Mouse (Mus musculus) stomach, embryonic 16.5 days (tissue): Measurements from ENCODE around the gene Hoxa2. TPM values are rescaled to one million over a fixed set of nuclear protein-coding genes. Genes with fewer than 3 reads are reported as not detected.

Experiments used
- ATAC-seq: fragments of 200-750 bp; cut with Nextera tagmentation; 2 replicates; pipeline ENCODE4 v1.8.0; 2017; ENCODE audit warnings: moderate number of reproducible peaks, moderate TSS enrichment; ENCODE audit not compliant: insufficient read depth, low FRiP score
- H3K27ac ChIP-seq: fragments of 300-500 bp; sonication (generic); 2 replicates; pipeline ENCODE4 v1.5.1; 2014; ENCODE audit warnings: low read length
- H3K27me3 ChIP-seq: fragments of 300-500 bp; sonication (generic); 2 replicates; pipeline ENCODE4 v1.6.1; 2014; ENCODE audit warnings: low read length, control low read depth, mixed read lengths; ENCODE audit not compliant: control insufficient read depth, insufficient read depth
- H3K36me3 ChIP-seq: fragments of 300-500 bp; sonication (generic); 2 replicates; pipeline ENCODE4 v1.6.1; 2014; ENCODE audit warnings: low read length; ENCODE audit not compliant: control insufficient read depth, insufficient read depth
- H3K4me1 ChIP-seq: fragments of 300-500 bp; sonication (generic); 2 replicates; pipeline ENCODE4 v1.6.1; 2014; ENCODE audit warnings: low read length, control low read depth, mixed read lengths; ENCODE audit not compliant: control insufficient read depth, insufficient read depth
- H3K4me2 ChIP-seq: fragments of 300-500 bp; sonication (generic); 2 replicates; pipeline ENCODE4 v1.6.1; 2014; ENCODE audit warnings: low read depth, low read length, mixed read lengths
- H3K4me3 ChIP-seq: fragments of 300-500 bp; sonication (generic); replicated peaks from 2 replicates; pipeline ENCODE4 v1.5.1; 2014; ENCODE audit warnings: mild to moderate bottlenecking, low read length
- H3K9ac ChIP-seq: fragments of 300-500 bp; sonication (generic); 2 replicates; pipeline ENCODE4 v1.6.1; 2014; ENCODE audit warnings: low read length
- H3K9me3 ChIP-seq: fragments of 300-500 bp; sonication (generic); replicated peaks from 2 replicates; pipeline ENCODE4 v1.6.1; 2016; ENCODE audit warnings: low read length, control low read depth; ENCODE audit not compliant: control insufficient read depth
- WGBS: fragments of 180-500 bp; shearing (Covaris S2); extraction: QIAGEN DNeasy Blood & Tissue Kit; methylation state at CpG from one replicate; pipeline ENCODE4 v1.1.7; 2014; 5-methylcytosine and 5-hydroxymethylcytosine counted together
- polyA plus RNA-seq: library from polyadenylated mRNA; unstranded; fragments of >200 nt; fragmentation: Nextera tagmentation; extraction: Ambion mirVana; gene quantifications from 2 replicates; pipeline ENCODE4 v1.2.1, GENCODE M21; 2015

Gene Hoxa2
- polyA plus RNA-seq, 1 experiment from 2014 or later, result 8.5 TPM

- Histone ChIP-seq H3K4me1 (peaks cover 4% of the 10 kb centered on the region; the same call in 1 of the 2 replicates), H3K27me3 (peaks cover 31% of the 10 kb centered on the region), H3K4me2 (peak overlapping the region; percentile 84), H3K4me3 (peak overlapping the region; percentile 71), H3K36me3 (no peaks in the 10 kb centered on the region), H3K27ac (peak overlapping the region; percentile 72), H3K9me3 (no peaks in the 10 kb centered on the region), H3K9ac (peak overlapping the region; percentile 88)
- ATAC-seq, result no peak; the same call in 1 of the 2 replicates
- WGBS, result 2% methylated on average over 46 of the region's 46 CpGs
These were observed 38.9 kb upstream of the Hoxa2 start for GRCm38 (mm10) chr6:52203371-52204049.

GRCm38 (mm10) chr6:52203121-52203370, 38.4 kb upstream of the Hoxa2 start:
- no peak for ATAC-seq

GRCm38 (mm10) chr6:52202362-52203120, 37.9 kb upstream of the Hoxa2 start:
- Histone ChIP-seq H3K27ac (peak overlapping the region; percentile 72), H3K4me2 (peak overlapping the region; percentile 84), H3K27me3 (peaks cover 24% of the 10 kb centered on the region), H3K4me3 (peak overlapping the region; percentile 71), H3K9me3 (no peaks in the 10 kb centered on the region), H3K36me3 (no peaks in the 10 kb centered on the region), H3K9ac (peak overlapping the region; percentile 88), H3K4me1 (peaks cover 6% of the 10 kb centered on the region; the same call in 1 of the 2 replicates)
- no peak for ATAC-seq
- 14% methylated on average over 22 of the region's 22 CpGs for WGBS

More at GRCm38 (mm10) chr6:52203121-52203370, 38.4 kb upstream of the Hoxa2 start:
- Histone ChIP-seq H3K27ac (peak overlapping the region; percentile 72), H3K9me3 (no peaks in the 10 kb centered on the region), H3K36me3 (no peaks in the 10 kb centered on the region), H3K4me3 (peak overlapping the region; percentile 71), H3K27me3 (peaks cover 27% of the 10 kb centered on the region), H3K9ac (peak overlapping the region; percentile 88), H3K4me2 (peak overlapping the region; percentile 84), H3K4me1 (peaks cover 4% of the 10 kb centered on the region; the same call in 1 of the 2 replicates)
- 2% methylated on average over 10 of the region's 10 CpGs for WGBS

GRCm38 (mm10) chr6:52201269-52201668, 36.6 kb upstream of the Hoxa2 start:
- Histone ChIP-seq H3K9ac (peak overlapping the region; percentile 71), H3K27ac (peak overlapping the region; percentile 84), H3K4me1 (peaks cover 14% of the 10 kb centered on the region), H3K9me3 (no peaks in the 10 kb centered on the region), H3K4me2 (peak overlapping the region; percentile 84), H3K36me3 (no peaks in the 10 kb centered on the region), H3K27me3 (peaks cover 16% of the 10 kb centered on the region), H3K4me3 (peak overlapping the region; percentile 71)
- no peak for ATAC-seq
- WGBS, result 42% methylated on average over 1 of the region's 1 CpGs

GRCm38 (mm10) chr6:52200751-52201250, 36.2 kb upstream of the Hoxa2 start:
- ATAC-seq, result no peak
- H3K9ac ChIP-seq, result peak overlapping the region; percentile 71
- peaks cover 13% of the 10 kb centered on the region for H3K27me3 ChIP-seq
- no peaks in the 10 kb centered on the region for H3K9me3 ChIP-seq
- H3K4me3 ChIP-seq, result peak overlapping the region; percentile 71
- WGBS, result 36% methylated on average over 10 of the region's 10 CpGs
- peaks cover 18% of the 10 kb centered on the region for H3K4me1 ChIP-seq
- peak overlapping the region; percentile 84 for H3K4me2 ChIP-seq
- H3K36me3 ChIP-seq, result no peaks in the 10 kb centered on the region
- H3K27ac ChIP-seq, result peak overlapping the region; percentile 84

GRCm38 (mm10) chr6:52200073-52200750, 35.6 kb upstream of the Hoxa2 start:
- no peaks in the 10 kb centered on the region for H3K36me3 ChIP-seq
- ATAC-seq, result no peak
- WGBS, result 20% methylated on average over 30 of the region's 30 CpGs
- H3K27me3 ChIP-seq, result peaks cover 8% of the 10 kb centered on the region; the same call in 1 of the 2 replicates
- H3K9me3 ChIP-seq, result no peaks in the 10 kb centered on the region
- H3K27ac ChIP-seq, result peak overlapping the region; percentile 84
- H3K4me3 ChIP-seq, result peak overlapping the region; percentile 71
- peak overlapping the region; percentile 71 for H3K9ac ChIP-seq
- peak overlapping the region; percentile 84 for H3K4me2 ChIP-seq
- peaks cover 18% of the 10 kb centered on the region for H3K4me1 ChIP-seq

- Histone ChIP-seq H3K4me3 (peak overlapping the region; percentile 23), H3K9ac (peak overlapping the region; percentile 58), H3K4me1 (peaks cover 29% of the 10 kb centered on the region), H3K36me3 (no peaks in the 10 kb centered on the region), H3K27me3 (peaks cover 8% of the 10 kb centered on the region; the same call in 1 of the 2 replicates), H3K27ac (peak overlapping the region; percentile 89), H3K9me3 (no peaks in the 10 kb centered on the region), H3K4me2 (peak overlapping the region; percentile 45)
- WGBS, result 4% methylated on average over 10 of the region's 10 CpGs
- ATAC-seq, result peak; percentile 82
These were observed 32.6 kb upstream of the Hoxa2 start for GRCm38 (mm10) chr6:52197271-52197670.

GRCm38 (mm10) chr6:52196811-52197210, 32.2 kb upstream of the Hoxa2 start:
- ATAC-seq, result no peak
- Histone ChIP-seq H3K9ac (peak overlapping the region; percentile 58), H3K27ac (peak overlapping the region; percentile 89), H3K9me3 (no peaks in the 10 kb centered on the region), H3K36me3 (no peaks in the 10 kb centered on the region), H3K27me3 (peaks cover 8% of the 10 kb centered on the region; the same call in 1 of the 2 replicates), H3K4me1 (peaks cover 29% of the 10 kb centered on the region), H3K4me2 (peak overlapping the region; percentile 45), H3K4me3 (peak overlapping the region; percentile 23)
- 14% methylated on average over 9 of the region's 9 CpGs for WGBS
